Mouse (Mus musculus) megakaryocyte-erythroid progenitor cell, adult 5-6 weeks (primary cell): ENCODE results near the gene Gins2. TPM values are rescaled to one million over a fixed set of nuclear protein-coding genes. Genes with fewer than 3 reads are reported as not detected.

ENCODE experiments used
- ATAC-seq: replicated peaks from 2 replicates; pipeline ENCODE4 v1.8.0; 2016; ENCODE audit warnings: mild to moderate bottlenecking, inconsistent platforms; ENCODE audit not compliant: severe bottlenecking, poor library complexity, low FRiP score, low TSS enrichment
- total RNA-seq, 2 experiments: library from RNA; stranded (forward) in 1 of 2; stranded (reverse) in 1 of 2; fragments of 200-1000, 215-1000 nt in 1 of 2; fragments of >200 nt in 1 of 2; fragmentation: Nextera tagmentation in 1 of 2; gene quantifications; 2 replicates each; pipeline ENCODE4 v1.2.3; 2014 to 2017

The Gins2 gene
- total RNA-seq (2014; fragmentation: Nextera tagmentation) = 76.6 and 99.8 TPM in 2 replicates
- 43.8 and 62.0 TPM in 2 replicates for total RNA-seq (2017)

DNA sequence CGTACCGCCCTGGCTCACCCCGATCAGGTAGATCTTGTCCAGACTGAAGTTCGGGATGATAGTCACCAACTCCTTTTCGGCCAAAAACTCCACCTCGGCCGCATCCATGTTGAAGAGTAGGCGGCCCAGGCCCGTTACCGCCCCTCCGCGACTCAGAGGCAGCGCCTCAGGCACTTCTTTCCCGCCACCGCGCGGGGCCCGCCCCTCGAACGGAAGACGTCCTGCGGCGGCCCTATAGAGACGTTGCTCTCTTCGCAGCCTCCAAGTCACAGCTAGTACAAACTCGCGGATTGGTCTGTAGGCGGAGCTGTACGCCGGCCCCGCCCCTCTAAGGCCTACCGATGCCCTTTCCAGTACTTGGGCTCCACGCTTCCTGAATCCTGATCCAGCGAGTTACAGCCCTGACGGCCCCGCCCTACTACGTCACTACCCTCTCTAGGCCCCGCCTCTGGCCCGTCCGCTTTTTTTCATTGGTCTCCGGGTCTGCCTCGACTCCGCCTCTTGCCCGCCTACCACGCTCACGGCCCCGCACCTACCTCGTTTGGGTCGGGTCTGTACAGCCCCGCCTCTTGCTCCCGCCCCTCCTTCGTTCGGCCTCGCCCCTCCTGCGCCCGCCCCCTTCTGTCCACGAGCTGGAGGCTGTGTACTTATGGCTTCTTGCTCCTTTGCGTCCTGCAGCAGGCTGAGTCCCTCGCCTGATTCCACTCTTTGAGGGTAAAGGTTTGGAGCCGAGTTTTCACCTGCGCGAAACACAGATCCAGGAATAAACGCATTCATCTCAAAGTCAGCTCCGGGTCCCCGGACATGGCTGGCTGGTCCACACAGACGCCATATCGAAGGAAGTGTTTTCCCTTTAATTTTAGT, at the start of gene Gins2:
Gene Gins2, minus strand, starts transcription at position 397 of the 864 bp plus-strand sequence.
- peak; percentile 94 for ATAC-seq

DNA sequence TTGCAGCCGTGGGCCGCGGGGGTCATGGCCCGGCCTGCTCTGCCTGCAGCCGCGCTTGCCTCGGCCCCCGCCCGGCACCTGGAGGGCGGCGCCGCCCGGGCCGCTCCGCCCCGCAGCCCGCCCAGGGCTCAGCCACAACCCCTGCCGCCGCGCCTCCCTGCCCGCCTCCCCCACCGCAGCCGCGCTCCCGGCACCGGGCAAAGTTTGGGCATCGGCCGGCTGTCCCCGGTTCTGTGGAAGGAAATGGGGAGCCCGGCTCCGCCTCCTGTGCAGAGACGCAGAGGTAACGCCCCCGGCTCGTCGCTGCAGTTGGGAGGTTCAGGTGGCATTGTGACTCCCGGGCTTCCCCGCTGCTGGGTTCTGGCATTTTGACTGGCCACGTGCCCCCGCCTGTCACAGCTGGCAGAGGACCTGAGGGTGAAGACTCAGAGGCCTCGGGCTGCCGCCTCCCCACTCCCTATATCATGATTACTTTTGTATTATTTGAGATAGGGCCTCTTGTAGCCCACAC, 45.3 kb upstream of the Gins2 start:
- ATAC-seq = peak; percentile 65

DNA sequence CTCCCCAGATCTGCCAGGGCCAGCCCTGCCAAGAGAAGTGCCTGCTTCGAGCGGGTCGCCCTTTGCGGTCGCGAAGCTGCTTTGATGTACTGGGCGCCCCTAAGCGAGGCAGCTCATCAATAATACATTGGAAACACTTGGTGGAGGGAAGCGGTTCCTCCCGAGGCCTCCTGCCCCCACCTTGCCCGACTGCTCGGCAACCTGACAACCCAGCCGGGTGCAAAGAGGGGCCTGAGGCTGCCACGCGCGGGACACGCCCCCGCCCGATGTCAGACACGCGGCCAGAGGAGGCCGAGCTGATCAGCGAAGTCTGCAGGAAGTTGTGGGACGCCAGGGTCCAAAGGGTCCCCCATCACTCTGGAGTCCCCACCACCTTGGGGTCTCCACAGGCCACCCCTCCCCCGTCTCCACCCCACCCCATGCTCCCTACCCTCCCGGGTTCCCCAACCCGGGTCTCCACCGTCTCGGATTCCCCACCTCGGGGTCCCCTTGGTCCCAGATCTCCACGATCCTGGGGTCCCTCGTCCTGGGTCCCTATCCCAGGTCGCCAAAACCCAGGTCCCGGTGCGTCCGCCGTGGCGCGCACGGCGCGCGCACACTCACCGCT, 44.7 kb upstream of the Gins2 start:
- ATAC-seq = no peak

DNA sequence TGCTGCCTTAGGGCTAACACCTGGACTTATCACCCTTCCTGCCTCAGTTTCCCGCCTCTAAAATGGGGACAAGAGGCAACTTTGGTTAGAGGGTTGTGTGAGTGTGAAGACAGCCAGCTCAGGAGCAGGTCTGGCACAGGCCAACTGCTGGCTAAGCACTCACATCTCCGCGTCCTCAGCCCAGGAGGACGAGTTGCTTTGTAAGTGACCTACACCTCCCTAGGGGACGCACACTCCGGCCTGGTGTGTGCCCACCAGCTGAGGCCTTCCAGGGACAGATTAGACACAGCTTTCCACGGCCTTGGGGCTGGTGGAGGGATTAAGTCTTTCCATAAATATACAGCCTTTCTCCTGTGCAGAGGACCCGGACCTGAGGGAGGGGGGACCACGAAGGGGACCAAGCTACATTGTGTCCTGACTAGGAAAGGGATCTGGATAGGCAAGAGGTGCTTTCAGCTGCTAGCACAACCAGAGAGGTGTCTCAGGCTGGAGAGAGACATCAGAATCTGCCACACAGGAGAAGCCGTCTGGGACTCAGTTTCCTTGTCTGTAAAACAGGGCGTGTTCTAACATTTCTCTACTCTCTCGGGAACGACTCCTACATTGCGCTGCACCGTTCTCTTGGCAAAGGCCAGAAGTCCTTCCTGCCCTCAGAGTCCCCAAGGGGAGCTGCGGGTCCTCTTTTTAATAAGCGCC, 44.0 kb upstream of the Gins2 start:
- ATAC-seq = no peak

DNA sequence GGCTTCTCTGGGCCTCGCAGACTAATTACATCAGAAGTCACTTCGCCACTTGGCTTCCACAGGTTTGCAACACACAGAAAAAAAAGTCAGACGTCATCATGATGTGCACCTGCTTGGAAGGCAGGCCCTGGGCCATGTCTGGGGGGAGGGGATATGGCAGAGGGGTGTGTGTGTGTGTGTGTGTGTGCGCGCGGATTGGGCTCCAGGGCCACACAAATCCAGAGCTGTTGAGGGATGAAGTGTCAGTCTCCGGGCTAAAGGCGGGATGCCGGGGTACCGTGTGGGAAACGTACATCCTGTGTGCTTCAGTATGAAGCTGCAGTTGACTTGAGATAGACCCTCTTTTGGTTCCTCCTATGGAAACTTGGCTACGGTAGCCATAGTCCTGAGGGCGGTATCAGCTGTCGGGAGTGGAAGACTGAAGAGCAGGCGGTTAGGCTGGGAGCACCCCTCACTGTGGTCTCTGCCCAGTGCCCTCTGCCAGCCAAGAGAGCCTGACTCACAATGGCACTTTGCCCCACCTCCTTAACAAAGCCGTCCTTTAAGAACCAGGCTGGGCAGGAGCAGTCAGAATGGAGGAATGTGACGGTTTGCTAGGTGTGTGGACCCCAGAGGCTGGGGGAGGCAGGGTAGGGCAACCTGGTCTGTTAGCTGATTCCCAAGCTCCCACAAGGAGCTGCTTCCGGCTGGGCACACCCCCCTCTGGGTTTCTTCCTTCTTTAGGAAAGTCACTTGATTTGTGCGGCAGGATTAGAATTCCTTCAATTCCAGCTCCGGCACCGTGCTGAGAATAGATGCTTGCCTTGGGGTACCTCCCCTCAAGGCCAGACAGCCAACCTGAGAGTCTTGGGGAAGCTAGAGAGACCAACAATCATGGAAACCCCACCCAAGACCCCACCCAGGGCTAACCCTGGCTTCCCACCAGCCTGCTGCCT, 42.6 kb upstream of the Gins2 start:
- ATAC-seq = no peak

DNA sequence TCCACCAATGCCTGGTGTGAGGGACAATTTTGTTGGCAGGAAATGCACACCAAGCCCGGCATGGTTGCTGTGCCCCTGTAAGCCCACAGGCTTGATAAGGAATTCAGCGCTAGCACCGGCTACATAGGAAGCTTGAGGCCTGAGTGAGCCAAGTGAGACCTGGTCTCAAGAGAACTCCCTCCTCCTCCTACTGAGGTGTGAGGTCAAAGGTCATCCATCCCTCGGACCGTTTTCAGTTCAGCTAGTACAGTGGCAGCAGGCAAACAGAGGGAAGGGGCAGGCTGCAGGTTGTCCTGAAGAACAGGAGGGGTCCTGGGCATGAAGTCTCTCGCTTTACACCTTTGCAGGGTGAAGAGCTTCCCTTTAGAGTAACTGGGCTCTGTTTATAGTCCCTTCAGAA, 41.7 kb upstream of the Gins2 start:
- ATAC-seq = no peak

DNA sequence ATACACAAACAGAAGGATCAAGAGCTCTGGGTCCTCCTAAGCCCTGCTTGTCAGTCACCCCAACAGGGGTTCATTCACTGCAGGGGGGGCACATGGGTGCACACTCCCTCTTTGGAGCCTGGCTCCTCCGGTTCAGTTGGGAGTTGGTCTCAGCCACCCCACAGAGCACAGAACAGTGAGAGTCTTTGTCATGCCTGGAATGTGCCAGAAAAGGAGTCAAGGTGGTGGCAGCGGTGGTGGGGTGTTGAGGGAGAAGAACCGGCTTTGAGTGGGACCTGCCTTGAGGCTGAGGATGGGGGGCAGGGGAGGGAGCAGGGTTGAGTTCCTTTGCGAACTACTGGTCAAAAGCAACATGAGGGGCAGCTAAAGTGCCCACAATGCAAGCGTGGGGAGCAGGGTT, 40.9 kb upstream of the Gins2 start:
- ATAC-seq = no peak

DNA sequence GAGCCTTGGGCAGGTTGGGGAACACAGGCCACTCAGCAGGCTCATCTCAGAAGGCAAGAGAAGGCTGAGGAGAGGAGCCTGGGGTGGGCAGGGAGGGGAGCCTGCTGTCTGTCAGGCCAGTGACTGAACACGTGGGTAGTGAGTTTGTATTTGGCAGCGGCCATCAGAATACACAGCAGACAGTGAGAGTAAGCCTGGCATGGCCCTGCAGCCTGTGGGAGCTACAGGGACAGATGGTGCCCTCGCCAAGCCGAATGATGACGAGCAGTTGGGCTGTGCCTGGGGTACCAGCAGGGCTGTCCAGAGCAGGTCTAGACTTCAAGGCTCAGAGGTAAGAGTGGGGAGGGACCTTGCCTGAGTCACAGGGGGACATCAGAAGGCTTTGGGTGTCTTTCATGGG, 38.2 kb upstream of the Gins2 start:
- ATAC-seq = no peak

DNA sequence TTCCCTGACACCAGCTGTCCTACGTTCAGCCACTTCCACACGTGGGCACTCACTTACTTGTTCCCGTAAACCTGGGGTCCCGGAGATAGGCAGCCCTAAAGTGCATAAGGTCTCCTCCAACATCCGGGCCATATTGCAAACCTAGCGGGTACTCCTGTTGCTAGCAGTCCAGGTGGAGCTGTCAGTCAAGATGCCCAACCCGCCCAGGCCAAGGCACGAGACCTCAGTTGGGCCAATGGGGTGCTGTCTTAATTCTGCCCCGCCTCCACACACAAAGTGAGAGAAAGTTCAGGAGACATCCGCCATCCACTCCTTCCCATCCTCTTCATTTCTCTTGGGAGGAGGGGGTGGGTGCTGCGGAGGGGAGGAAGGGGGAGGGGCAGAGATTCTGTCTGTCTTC, 37.4 kb upstream of the Gins2 start:
- no peak for ATAC-seq

DNA sequence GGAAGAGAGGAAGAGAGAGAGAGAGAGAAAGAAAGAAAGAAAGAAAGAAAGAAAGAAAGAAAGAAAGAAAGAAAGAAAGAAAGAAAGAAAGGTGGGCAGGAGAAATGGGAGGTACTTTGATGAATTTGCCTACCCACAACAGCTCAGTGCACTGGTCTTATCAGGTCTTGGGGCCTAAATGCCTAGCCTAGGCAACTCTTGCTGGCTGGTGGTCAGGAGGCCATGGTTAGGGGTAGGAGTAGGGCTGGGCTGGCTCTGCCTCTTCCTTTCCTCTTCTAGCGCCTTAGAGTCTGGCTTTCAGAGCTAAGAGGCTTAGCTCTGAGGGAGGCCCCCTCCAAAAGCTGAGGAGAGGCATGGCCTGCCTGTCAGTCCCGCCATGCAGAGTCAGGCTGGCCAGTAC, 34.5 kb upstream of the Gins2 start:
- ATAC-seq = peak; percentile 41; the same call in 1 of the 2 replicates

DNA sequence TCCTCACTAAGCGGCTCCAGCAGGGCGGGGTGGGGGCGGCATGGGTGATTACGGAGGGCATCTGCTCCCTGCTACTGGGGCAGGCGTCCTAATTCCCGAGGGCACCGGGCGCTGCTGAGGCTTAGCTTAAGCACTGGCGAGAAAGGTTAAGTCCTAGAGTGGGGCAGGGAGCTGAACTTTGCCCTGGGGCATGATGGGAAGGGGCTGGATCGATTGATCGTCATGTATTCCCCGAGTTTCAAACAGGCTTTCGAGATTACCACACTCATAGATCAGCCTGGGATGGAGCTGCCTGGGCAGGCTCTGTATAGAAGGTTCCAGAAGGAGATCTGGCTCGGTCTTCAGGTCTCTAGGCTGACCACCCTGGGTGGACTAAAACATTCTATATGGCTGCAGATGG, 33.1 kb upstream of the Gins2 start:
- ATAC-seq = no peak

DNA sequence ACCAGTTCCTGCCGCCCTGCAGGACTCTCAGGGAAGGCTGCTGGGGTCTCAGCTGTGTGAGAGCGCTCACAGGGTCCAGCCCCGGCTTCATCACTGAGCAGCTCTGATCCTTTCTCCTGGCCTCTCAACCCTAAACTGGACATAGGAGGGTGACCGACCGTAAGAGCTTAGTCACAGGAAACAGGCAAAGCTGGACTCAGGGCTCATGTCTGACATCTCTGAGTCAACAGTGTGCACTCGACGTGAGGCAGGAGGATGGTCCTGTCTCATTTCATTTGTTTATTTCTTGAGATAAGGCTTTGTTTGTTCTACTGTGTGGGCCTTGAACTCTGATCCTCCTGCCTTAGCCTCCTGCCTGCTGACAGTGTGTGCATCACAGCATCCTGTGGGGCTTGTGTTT, 31.3 kb upstream of the Gins2 start:
- no peak for ATAC-seq

DNA sequence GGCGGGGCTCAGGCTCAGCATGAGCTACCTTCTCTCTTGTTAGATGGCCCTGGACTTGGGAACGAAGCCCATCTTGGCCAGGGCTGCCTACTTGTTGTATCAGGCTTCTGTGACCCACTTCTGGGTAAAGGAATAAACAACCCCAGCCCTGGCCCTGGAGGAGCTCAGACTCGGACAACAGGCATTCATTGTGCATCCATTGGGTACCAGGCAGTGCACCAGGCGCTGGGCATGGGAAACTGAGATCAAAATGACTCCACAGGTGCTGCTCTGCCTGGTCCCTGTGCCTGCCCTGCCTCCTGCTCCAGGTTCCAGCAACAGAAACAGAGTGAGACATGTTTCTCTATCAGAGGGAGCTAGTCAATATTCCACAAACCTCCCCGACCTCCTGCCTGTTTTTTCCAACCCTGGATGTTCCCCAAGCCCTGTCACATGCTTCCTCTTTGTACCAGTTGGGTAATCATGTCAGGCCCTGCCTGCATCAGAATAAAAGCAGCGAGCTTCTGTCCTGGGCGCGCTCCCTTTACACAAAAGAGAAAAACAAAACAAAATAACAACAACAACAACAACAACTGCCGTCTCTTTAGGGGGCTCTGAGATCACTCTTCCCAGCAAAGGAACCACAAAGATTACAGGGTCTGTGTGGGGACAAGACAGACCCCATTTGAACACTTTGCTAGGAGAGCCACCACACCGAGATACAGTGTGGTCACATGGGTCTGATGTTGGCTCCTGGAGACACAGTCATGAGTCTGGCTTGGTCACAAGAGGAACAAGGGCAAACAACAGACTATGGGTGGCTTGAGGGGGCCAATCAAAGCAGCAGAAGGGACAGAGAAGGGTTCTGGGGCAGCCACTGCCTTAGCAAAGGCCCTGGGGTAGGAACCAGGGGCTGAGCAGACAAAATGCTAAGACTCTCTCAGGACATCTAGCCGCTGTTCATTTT, 30.4 kb upstream of the Gins2 start:
- no peak for ATAC-seq

DNA sequence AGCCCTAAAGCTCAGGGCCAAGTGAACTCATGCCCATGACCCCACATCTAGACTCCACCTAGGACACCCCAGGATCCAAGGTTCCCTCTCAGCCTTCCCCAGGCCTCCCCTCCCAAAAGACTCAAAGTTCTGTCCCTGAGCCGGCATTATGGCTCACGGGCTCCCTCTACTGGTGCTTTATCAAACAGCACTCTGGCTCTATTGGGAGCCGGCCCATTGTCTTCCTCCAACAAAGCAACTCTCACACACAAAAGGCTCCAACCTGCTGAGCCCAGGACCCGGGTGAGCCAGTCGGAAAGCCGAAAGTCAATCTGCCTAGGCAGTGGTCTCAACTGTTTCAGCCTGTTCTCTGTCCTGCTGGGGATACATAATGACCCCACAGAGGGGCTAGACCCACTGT, 29.0 kb upstream of the Gins2 start:
- peak; percentile 65 for ATAC-seq

DNA sequence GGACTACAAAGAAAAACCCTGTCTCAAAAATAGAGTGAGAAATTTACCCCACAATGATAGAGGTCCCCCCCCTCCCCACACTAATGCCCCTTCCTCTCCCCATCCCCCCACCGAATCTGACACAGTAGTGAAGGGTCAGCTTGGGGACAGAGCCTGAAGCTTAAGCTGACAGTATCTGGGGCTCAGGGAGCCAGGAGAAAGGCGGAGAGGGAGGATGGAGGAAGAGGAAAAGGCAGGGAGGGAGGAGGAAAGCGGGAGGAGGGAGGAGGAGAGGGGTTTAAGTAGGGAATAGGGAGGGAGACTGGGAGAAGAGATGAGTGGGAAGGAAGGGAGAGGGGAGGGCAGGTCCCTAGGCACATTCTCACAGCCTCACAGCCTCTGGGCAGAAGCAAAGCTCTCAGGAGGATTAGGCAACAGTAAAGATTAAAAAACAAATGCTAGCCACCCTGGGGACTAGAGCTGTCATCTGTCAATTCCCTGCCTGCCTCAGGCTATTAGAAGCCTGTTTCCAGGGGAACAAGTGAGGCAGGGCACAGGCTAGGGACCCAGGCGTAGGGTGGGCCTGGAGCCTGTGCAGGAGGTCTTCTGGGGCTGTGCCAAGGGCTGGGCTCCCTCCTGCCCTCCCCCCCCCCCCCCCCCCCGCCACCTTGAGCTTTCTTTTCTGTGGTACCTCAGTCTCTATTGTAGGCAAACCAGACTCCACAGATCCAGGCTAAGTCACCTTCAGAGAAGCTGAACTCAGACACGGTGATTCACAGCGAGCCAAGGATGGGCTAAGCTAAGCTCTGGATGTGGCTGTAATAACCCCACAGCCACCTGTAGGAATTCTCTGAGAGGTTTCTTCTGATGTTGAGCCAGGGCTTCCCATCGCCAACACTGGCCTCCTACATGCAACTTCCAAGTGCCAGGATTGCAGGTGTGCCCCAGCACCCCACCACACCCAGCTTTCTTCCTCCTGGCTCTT, 27.8 kb upstream of the Gins2 start:
- ATAC-seq = no peak

DNA sequence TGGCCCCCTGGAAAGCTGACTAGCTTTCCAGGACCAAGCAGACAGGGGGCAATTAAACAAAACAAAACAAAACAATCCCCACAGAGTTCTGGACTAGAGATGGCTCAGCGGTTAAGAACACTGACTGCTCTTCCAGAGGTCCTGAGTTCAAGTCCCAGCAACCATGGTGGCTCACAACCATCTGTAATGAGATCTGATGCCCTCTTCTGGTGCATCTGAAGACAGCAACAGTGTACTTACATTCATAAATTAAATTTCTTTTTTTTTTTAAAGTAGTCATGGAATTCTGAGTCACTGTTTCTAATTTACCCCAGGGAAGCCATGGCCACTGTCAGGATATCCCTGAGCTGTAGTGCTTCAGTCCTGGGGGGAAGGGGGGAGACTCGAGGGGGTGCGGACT, 25.4 kb upstream of the Gins2 start:
- no peak for ATAC-seq

DNA sequence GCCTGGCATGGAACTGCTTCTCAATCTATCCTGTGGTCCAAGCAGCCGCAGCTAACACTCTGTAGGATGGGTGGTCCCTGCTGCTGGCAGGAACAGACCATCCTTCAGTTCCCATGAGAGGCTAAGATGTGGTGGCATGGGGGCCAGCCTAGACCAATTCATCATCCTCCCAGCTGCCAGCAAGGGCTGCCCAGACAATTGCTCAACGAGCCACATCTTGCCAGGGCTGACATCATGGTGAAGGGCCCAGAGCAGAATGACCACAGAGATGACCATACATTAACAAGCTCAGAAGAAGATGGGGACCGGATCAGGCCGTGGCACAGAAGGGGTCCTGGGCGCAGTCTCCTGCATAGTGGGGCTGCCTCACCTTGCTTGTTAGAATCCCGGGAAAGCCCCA, 21.7 kb upstream of the Gins2 start:
- no peak for ATAC-seq
